Mouse (Mus musculus): Measurements from ENCODE around the gene Hspbap1.

The Hspbap1 gene

GRCm38 (mm10) chr16:35764941-35765340 lies 5.2 kb upstream of the Hspbap1 start:
- DNase-seq, result no peak

GRCm38 (mm10) chr16:35765449-35765848 lies 4.7 kb upstream of the Hspbap1 start:
- DNase-seq, result no peak

- no peak for DNase-seq
Observed at GRCm38 (mm10) chr16:35766366-35766765, 3.8 kb upstream of the Hspbap1 start.

- DNase-seq, result no peak
Observed at GRCm38 (mm10) chr16:35768469-35768784, 1.7 kb upstream of the Hspbap1 start.

GRCm38 (mm10) chr16:35768785-35769642 lies 1.2 kb upstream of the Hspbap1 start, which contains the start of gene Dirc2:
Gene Dirc2, minus strand, starts transcription at chr16:35769356.
- DNase-seq, result peak; percentile 77 to 84

GRCm38 (mm10) chr16:35771141-35771540 lies 966 bp downstream of the Hspbap1 start:
- DNase-seq, result no peak

- no peak for DNase-seq
Observed at GRCm38 (mm10) chr16:35771606-35772005, 1.4 kb downstream of the Hspbap1 start.

- no peak for DNase-seq
Observed at GRCm38 (mm10) chr16:35772598-35772997, 2.4 kb downstream of the Hspbap1 start.

- DNase-seq, result no peak
Observed at GRCm38 (mm10) chr16:35775835-35776234, 5.7 kb downstream of the Hspbap1 start.

GRCm38 (mm10) chr16:35776737-35777136 lies 6.6 kb downstream of the Hspbap1 start:
- no peak for DNase-seq

- no peak for DNase-seq
Observed at GRCm38 (mm10) chr16:35777768-35778167, 7.6 kb downstream of the Hspbap1 start.

GRCm38 (mm10) chr16:35779681-35780080 lies 9.5 kb downstream of the Hspbap1 start:
- DNase-seq, result no peak

GRCm38 (mm10) chr16:35781096-35781495 lies 10.9 kb downstream of the Hspbap1 start:
- DNase-seq, result no peak

GRCm38 (mm10) chr16:35781651-35782050 lies 11.5 kb downstream of the Hspbap1 start:
- no peak for DNase-seq

- DNase-seq, result no peak
Observed at GRCm38 (mm10) chr16:35782451-35783206, 12.5 kb downstream of the Hspbap1 start.

- no peak for DNase-seq
Observed at GRCm38 (mm10) chr16:35783207-35783573, 13.0 kb downstream of the Hspbap1 start.

GRCm38 (mm10) chr16:35784134-35784725 lies 14.1 kb downstream of the Hspbap1 start:
- DNase-seq, result no peak

- DNase-seq, result no peak
Observed at GRCm38 (mm10) chr16:35787163-35787562, 17.0 kb downstream of the Hspbap1 start.

- no peak for DNase-seq
Observed at GRCm38 (mm10) chr16:35787568-35788189, 17.5 kb downstream of the Hspbap1 start.

GRCm38 (mm10) chr16:35788330-35788729 lies 18.2 kb downstream of the Hspbap1 start:
- no peak for DNase-seq

- no peak for DNase-seq
Observed at GRCm38 (mm10) chr16:35791962-35792521, 21.9 kb downstream of the Hspbap1 start.

GRCm38 (mm10) chr16:35802163-35802562 lies 32.0 kb downstream of the Hspbap1 start:
- no peak for DNase-seq

- DNase-seq, result no peak
Observed at GRCm38 (mm10) chr16:35803723-35804122, 33.5 kb downstream of the Hspbap1 start.

Data from cerebellum, postnatal 14 days (tissue).